Mouse (Mus musculus): ENCODE results near the gene Zfp108. TPM values are rescaled to one million over a fixed set of nuclear protein-coding genes. Genes with fewer than 3 reads are reported as not detected.

Zfp108 gene
- polyA plus RNA-seq, 1 experiment, result 0.36 TPM

- H3K27ac ChIP-seq (ENCODE audit: insufficient read depth, low read length), result no peak overlapping the region
- H3K9me3 ChIP-seq (replicated peaks; ENCODE audit: control insufficient read depth, insufficient read depth, low read length, poor library complexity, severe bottlenecking), result no peaks in the 10 kb centered on the region
- no peak overlapping the region for H3K9ac ChIP-seq (ENCODE audit: low read depth, poor library complexity, severe bottlenecking)
- no peaks in the 10 kb centered on the region for H3K4me1 ChIP-seq (ENCODE audit: control insufficient read depth, insufficient read depth, low read length)
- TF ChIP-seq EP300 (IDR thresholded peaks at IDR 0.05; ENCODE audit: insufficient read depth, low read depth, low read length) (no peak), POLR2A (IDR thresholded peaks at IDR 0.05; ENCODE audit: insufficient read depth, low read length) (no peak), CTCF (IDR thresholded peaks at IDR 0.05; ENCODE audit: low read depth, low read length) (no peak)
- no peaks in the 10 kb centered on the region; the same call in 1 of the 2 replicates for H3K36me3 ChIP-seq (ENCODE audit: control insufficient read depth, insufficient read depth, low read length, poor library complexity, severe bottlenecking)
- H3K4me3 ChIP-seq (ENCODE audit: low read depth, low read length), result no peak overlapping the region
- no peaks in the 10 kb centered on the region for H3K27me3 ChIP-seq (ENCODE audit: control insufficient read depth, insufficient read depth, low read length, poor library complexity, severe bottlenecking)
Measured at GRCm38 (mm10) chr7:24296386-24296785, 41.8 kb downstream of the Zfp108 start.

GRCm38 (mm10) chr7:24297361-24298095 lies 42.9 kb downstream of the Zfp108 start:
- H3K9me3 ChIP-seq (replicated peaks; ENCODE audit: control insufficient read depth, insufficient read depth, low read length, poor library complexity, severe bottlenecking), result no peaks in the 10 kb centered on the region
- peaks cover 5% of the 10 kb centered on the region for H3K36me3 ChIP-seq (ENCODE audit: control insufficient read depth, insufficient read depth, low read length, poor library complexity, severe bottlenecking)
- H3K4me1 ChIP-seq (ENCODE audit: control insufficient read depth, insufficient read depth, low read length), result no peaks in the 10 kb centered on the region
- H3K9ac ChIP-seq (ENCODE audit: low read depth, poor library complexity, severe bottlenecking), result no peak overlapping the region
- no peak for TF ChIP-seq EP300 (IDR thresholded peaks at IDR 0.05; ENCODE audit: insufficient read depth, low read depth, low read length)
- no peak for TF ChIP-seq POLR2A (IDR thresholded peaks at IDR 0.05; ENCODE audit: insufficient read depth, low read length)
- TF ChIP-seq CTCF (IDR thresholded peaks at IDR 0.05; ENCODE audit: low read depth, low read length), result no peak
- no peak overlapping the region for H3K4me3 ChIP-seq (ENCODE audit: low read depth, low read length)
- no peaks in the 10 kb centered on the region for H3K27me3 ChIP-seq (ENCODE audit: control insufficient read depth, insufficient read depth, low read length, poor library complexity, severe bottlenecking)
- H3K27ac ChIP-seq (ENCODE audit: insufficient read depth, low read length), result no peak overlapping the region

DNA sequence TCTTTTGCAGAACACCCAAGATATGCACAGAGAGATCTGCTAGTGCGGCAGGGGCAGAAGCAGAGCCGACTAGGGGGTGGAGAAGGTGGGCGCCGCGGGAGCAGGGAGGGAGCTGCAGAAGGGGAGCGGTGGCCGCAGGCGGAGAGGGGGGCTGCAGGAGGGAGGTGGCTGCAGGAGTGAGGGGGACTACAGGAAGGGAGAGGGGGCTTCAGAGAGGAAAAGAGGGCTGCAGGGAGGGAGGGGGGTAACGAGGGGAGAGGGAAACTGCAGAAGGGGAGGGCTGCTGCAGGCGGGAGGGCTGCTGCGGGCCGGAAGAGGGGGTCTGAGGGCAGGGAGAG lies 44.0 kb downstream of the Zfp108 start:
- TF ChIP-seq POLR2A (IDR thresholded peaks at IDR 0.05; ENCODE audit: insufficient read depth, low read length) (no peak), CTCF (IDR thresholded peaks at IDR 0.05; ENCODE audit: low read depth, low read length) (no peak), EP300 (IDR thresholded peaks at IDR 0.05; ENCODE audit: insufficient read depth, low read depth, low read length) (no peak)
- no peaks in the 10 kb centered on the region; the same call in 1 of the 2 replicates for H3K9me3 ChIP-seq (replicated peaks; ENCODE audit: control insufficient read depth, insufficient read depth, low read length, poor library complexity, severe bottlenecking)
- H3K27ac ChIP-seq (ENCODE audit: insufficient read depth, low read length), result no peak overlapping the region
- peak overlapping the region; percentile 90 for H3K9ac ChIP-seq (ENCODE audit: low read depth, poor library complexity, severe bottlenecking)
- peaks cover 5% of the 10 kb centered on the region for H3K36me3 ChIP-seq (ENCODE audit: control insufficient read depth, insufficient read depth, low read length, poor library complexity, severe bottlenecking)
- H3K27me3 ChIP-seq (ENCODE audit: control insufficient read depth, insufficient read depth, low read length, poor library complexity, severe bottlenecking), result no peaks in the 10 kb centered on the region
- H3K4me3 ChIP-seq (ENCODE audit: low read depth, low read length), result peak overlapping the region; percentile 97
- H3K4me1 ChIP-seq (ENCODE audit: control insufficient read depth, insufficient read depth, low read length), result no peaks in the 10 kb centered on the region

- Histone ChIP-seq H3K4me1 (ENCODE audit: control insufficient read depth, insufficient read depth, low read length) (no peaks in the 10 kb centered on the region), H3K36me3 (ENCODE audit: control insufficient read depth, insufficient read depth, low read length, poor library complexity, severe bottlenecking) (peaks cover 5% of the 10 kb centered on the region), H3K27ac (ENCODE audit: insufficient read depth, low read length) (peak overlapping the region; percentile 9; the same call in 1 of the 2 replicates), H3K27me3 (ENCODE audit: control insufficient read depth, insufficient read depth, low read length, poor library complexity, severe bottlenecking) (no peaks in the 10 kb centered on the region), H3K4me3 (ENCODE audit: low read depth, low read length) (peak overlapping the region; percentile 97), H3K9ac (ENCODE audit: low read depth, poor library complexity, severe bottlenecking) (peak overlapping the region; percentile 90), H3K9me3 (replicated peaks; ENCODE audit: control insufficient read depth, insufficient read depth, low read length, poor library complexity, severe bottlenecking) (no peaks in the 10 kb centered on the region; the same call in 1 of the 2 replicates)
- TF ChIP-seq POLR2A (IDR thresholded peaks at IDR 0.05; ENCODE audit: insufficient read depth, low read length), result no peak
- peak; percentile 32 for TF ChIP-seq CTCF (IDR thresholded peaks at IDR 0.05; ENCODE audit: low read depth, low read length)
Measured at GRCm38 (mm10) chr7:24298973-24299708, 44.5 kb downstream of the Zfp108 start.

- H3K27ac ChIP-seq (ENCODE audit: insufficient read depth, low read length), result no peak overlapping the region
- no peaks in the 10 kb centered on the region for H3K4me1 ChIP-seq (ENCODE audit: control insufficient read depth, insufficient read depth, low read length)
- H3K4me3 ChIP-seq (ENCODE audit: low read depth, low read length), result peak overlapping the region; percentile 61
- no peaks in the 10 kb centered on the region; the same call in 1 of the 2 replicates for H3K9me3 ChIP-seq (replicated peaks; ENCODE audit: control insufficient read depth, insufficient read depth, low read length, poor library complexity, severe bottlenecking)
- H3K9ac ChIP-seq (ENCODE audit: low read depth, poor library complexity, severe bottlenecking), result peak overlapping the region; percentile 90
- no peak for TF ChIP-seq POLR2A (IDR thresholded peaks at IDR 0.05; ENCODE audit: insufficient read depth, low read length)
- no peak for TF ChIP-seq CTCF (IDR thresholded peaks at IDR 0.05; ENCODE audit: low read depth, low read length)
- TF ChIP-seq EP300 (IDR thresholded peaks at IDR 0.05; ENCODE audit: insufficient read depth, low read depth, low read length), result no peak
- H3K36me3 ChIP-seq (ENCODE audit: control insufficient read depth, insufficient read depth, low read length, poor library complexity, severe bottlenecking), result peaks cover 5% of the 10 kb centered on the region
- no peaks in the 10 kb centered on the region for H3K27me3 ChIP-seq (ENCODE audit: control insufficient read depth, insufficient read depth, low read length, poor library complexity, severe bottlenecking)
Measured at GRCm38 (mm10) chr7:24299823-24300481, 45.4 kb downstream of the Zfp108 start.

All from ES-Bruce4 (cell line).